Mouse (Mus musculus) limb, embryonic 14.5 days (tissue): ENCODE data around the gene Dgkh. TPM values are rescaled to one million over a fixed set of nuclear protein-coding genes. Genes with fewer than 3 reads are reported as not detected.

ENCODE experiments used
- ATAC-seq: fragments of 200-750 bp; cut with Nextera tagmentation; 2 replicates; pipeline ENCODE4 v1.8.0; 2017; ENCODE audit warnings: low read depth, moderate number of reproducible peaks, moderate TSS enrichment; ENCODE audit not compliant: low FRiP score
- DNase-seq: peaks from one replicate; pipeline ENCODE4 v3.0.0-alpha.2; 2015; ENCODE audit warnings: low spot score
- H3K27ac ChIP-seq: fragments of 300-500 bp; sonication (generic); replicated peaks from 2 replicates; pipeline ENCODE4 v1.5.1; 2014; ENCODE audit warnings: low read depth, mild to moderate bottlenecking, low read length, moderate library complexity, mixed read lengths
- H3K27me3 ChIP-seq: fragments of 300-500 bp; sonication (generic); 2 replicates; pipeline ENCODE4 v1.6.1; 2014; ENCODE audit warnings: low read length, mixed read lengths; ENCODE audit not compliant: control insufficient read depth, insufficient read depth
- H3K36me3 ChIP-seq: fragments of 300-500 bp; sonication (generic); 2 replicates; pipeline ENCODE4 v1.6.1; 2014; ENCODE audit warnings: mild to moderate bottlenecking, low read length, moderate library complexity, mixed read lengths; ENCODE audit not compliant: control insufficient read depth, insufficient read depth
- H3K4me1 ChIP-seq: fragments of 300-500 bp; sonication (generic); 2 replicates; pipeline ENCODE4 v1.6.1; 2014; ENCODE audit warnings: antibody characterized with exemption, low read length, mixed read lengths; ENCODE audit not compliant: control insufficient read depth, insufficient read depth
- H3K4me2 ChIP-seq: fragments of 300-500 bp; sonication (generic); replicated peaks from 2 replicates; pipeline ENCODE4 v1.6.1; 2014; ENCODE audit warnings: low read depth, mild to moderate bottlenecking, low read length, moderate library complexity; ENCODE audit not compliant: severe bottlenecking
- H3K4me3 ChIP-seq: fragments of 300-500 bp; sonication (generic); replicated peaks from 2 replicates; pipeline ENCODE4 v1.5.1; 2014; ENCODE audit warnings: low read length
- H3K9ac ChIP-seq: fragments of 300-500 bp; sonication (generic); 2 replicates; pipeline ENCODE4 v1.6.1; 2014; ENCODE audit warnings: mild to moderate bottlenecking, low read depth, low read length, moderate library complexity; ENCODE audit not compliant: severe bottlenecking
- H3K9me3 ChIP-seq: fragments of 300-500 bp; sonication (generic); 2 replicates; pipeline ENCODE4 v1.6.1; 2016; ENCODE audit warnings: low read length; ENCODE audit not compliant: control insufficient read depth
- POLR2A ChIP-seq: fragments of 200-500 bp; IDR thresholded peaks from 2 replicates; pipeline ENCODE4 v1.8.0; 2012; ENCODE audit warnings: inconsistent platforms, mild to moderate bottlenecking, moderate library complexity, borderline replicate concordance; ENCODE audit not compliant: insufficient read depth, insufficient read length; ENCODE audit errors: extremely low read depth
- WGBS: fragments of 180-500 bp; shearing (Covaris S2); extraction: QIAGEN DNeasy Blood & Tissue Kit; methylation state at CpG from one replicate; pipeline ENCODE4 v1.1.7; 2014; 5-methylcytosine and 5-hydroxymethylcytosine counted together
- polyA plus RNA-seq, 2 experiments: library from polyadenylated mRNA; depleted of rRNA in 1 of 2; stranded (reverse) in 1 of 2; unstranded in 1 of 2; fragments of >200 nt; fragmentation: Nextera tagmentation in 1 of 2; extraction: Ambion mirVana in 1 of 2; gene quantifications; 2 replicates each; pipeline versions ENCODE4 v1.2.1 to v1.2.3; 2012 to 2014

The Dgkh gene
- polyA plus RNA-seq, 2 experiments = 2.1 to 2.2 TPM

- Histone ChIP-seq H3K36me3 (no peaks in the 10 kb centered on the region), H3K27me3 (no peaks in the 10 kb centered on the region), H3K27ac (no peak overlapping the region), H3K4me2 (no peak overlapping the region), H3K4me1 (peaks cover 7% of the 10 kb centered on the region), H3K9ac (no peak overlapping the region), H3K4me3 (no peak overlapping the region), H3K9me3 (no peaks in the 10 kb centered on the region)
- TF ChIP-seq POLR2A = no peak
- no peak for DNase-seq
- peak; percentile 53; the same call in 1 of the 2 replicates for ATAC-seq
- 75% methylated on average over 5 of the region's 5 CpGs for WGBS
Measured at GRCm38 (mm10) chr14:78699196-78699595, 33.4 kb downstream of the Dgkh start.

- Histone ChIP-seq H3K9ac (no peak overlapping the region), H3K36me3 (no peaks in the 10 kb centered on the region), H3K4me3 (no peak overlapping the region), H3K9me3 (no peaks in the 10 kb centered on the region), H3K27ac (no peak overlapping the region), H3K27me3 (no peaks in the 10 kb centered on the region), H3K4me2 (no peak overlapping the region), H3K4me1 (no peaks in the 10 kb centered on the region)
- DNase-seq (no peak), ATAC-seq (no peak)
- WGBS = 94% methylated on average over 8 of the region's 8 CpGs
- no peak for TF ChIP-seq POLR2A
Measured at GRCm38 (mm10) chr14:78694121-78694520, 38.5 kb downstream of the Dgkh start.

- H3K4me3 ChIP-seq = no peak overlapping the region
- H3K4me2 ChIP-seq = no peak overlapping the region
- 54% methylated on average over 4 of the region's 4 CpGs for WGBS
- DNase-seq = no peak
- no peaks in the 10 kb centered on the region for H3K9me3 ChIP-seq
- no peak for TF ChIP-seq POLR2A
- H3K4me1 ChIP-seq = no peaks in the 10 kb centered on the region
- no peak overlapping the region for H3K27ac ChIP-seq
- ATAC-seq = no peak
- H3K27me3 ChIP-seq = no peaks in the 10 kb centered on the region
- no peak overlapping the region for H3K9ac ChIP-seq
- no peaks in the 10 kb centered on the region for H3K36me3 ChIP-seq
Measured at GRCm38 (mm10) chr14:78692602-78693001, 40.0 kb downstream of the Dgkh start.

GRCm38 (mm10) chr14:78691926-78692487 lies 40.6 kb downstream of the Dgkh start:
- Histone ChIP-seq H3K4me1 (no peaks in the 10 kb centered on the region), H3K9ac (no peak overlapping the region), H3K27ac (no peak overlapping the region), H3K4me3 (no peak overlapping the region), H3K4me2 (no peak overlapping the region), H3K9me3 (no peaks in the 10 kb centered on the region), H3K36me3 (no peaks in the 10 kb centered on the region), H3K27me3 (no peaks in the 10 kb centered on the region)
- ATAC-seq (no peak), DNase-seq (no peak)
- TF ChIP-seq POLR2A = no peak
- WGBS = 52% methylated on average over 5 of the region's 5 CpGs

- DNase-seq (no peak), ATAC-seq (no peak)
- no peak overlapping the region for H3K4me2 ChIP-seq
- TF ChIP-seq POLR2A = no peak
- H3K27me3 ChIP-seq = no peaks in the 10 kb centered on the region
- WGBS = 82% methylated on average over 1 of the region's 1 CpGs
- H3K9ac ChIP-seq = no peak overlapping the region
- H3K36me3 ChIP-seq = no peaks in the 10 kb centered on the region
- no peaks in the 10 kb centered on the region for H3K4me1 ChIP-seq
- H3K27ac ChIP-seq = no peak overlapping the region
- no peak overlapping the region for H3K4me3 ChIP-seq
- no peaks in the 10 kb centered on the region for H3K9me3 ChIP-seq
Measured at GRCm38 (mm10) chr14:78690883-78691282, 41.7 kb downstream of the Dgkh start.

GRCm38 (mm10) chr14:78690387-78690786 lies 42.2 kb downstream of the Dgkh start:
- WGBS = 74% methylated on average over 4 of the region's 4 CpGs
- no peak for TF ChIP-seq POLR2A
- DNase-seq = no peak

More at GRCm38 (mm10) chr14:78690387-78690786, 42.2 kb downstream of the Dgkh start:
- H3K27me3 ChIP-seq = no peaks in the 10 kb centered on the region
- H3K4me3 ChIP-seq = no peak overlapping the region
- H3K4me1 ChIP-seq = no peaks in the 10 kb centered on the region
- H3K27ac ChIP-seq = no peak overlapping the region
- no peak overlapping the region for H3K9ac ChIP-seq
- H3K9me3 ChIP-seq = no peaks in the 10 kb centered on the region
- H3K4me2 ChIP-seq = no peak overlapping the region
- no peaks in the 10 kb centered on the region for H3K36me3 ChIP-seq
- no peak for ATAC-seq
